Mouse (Mus musculus): ENCODE measurements around the gene Fgfr2.

Gene Fgfr2

DNA sequence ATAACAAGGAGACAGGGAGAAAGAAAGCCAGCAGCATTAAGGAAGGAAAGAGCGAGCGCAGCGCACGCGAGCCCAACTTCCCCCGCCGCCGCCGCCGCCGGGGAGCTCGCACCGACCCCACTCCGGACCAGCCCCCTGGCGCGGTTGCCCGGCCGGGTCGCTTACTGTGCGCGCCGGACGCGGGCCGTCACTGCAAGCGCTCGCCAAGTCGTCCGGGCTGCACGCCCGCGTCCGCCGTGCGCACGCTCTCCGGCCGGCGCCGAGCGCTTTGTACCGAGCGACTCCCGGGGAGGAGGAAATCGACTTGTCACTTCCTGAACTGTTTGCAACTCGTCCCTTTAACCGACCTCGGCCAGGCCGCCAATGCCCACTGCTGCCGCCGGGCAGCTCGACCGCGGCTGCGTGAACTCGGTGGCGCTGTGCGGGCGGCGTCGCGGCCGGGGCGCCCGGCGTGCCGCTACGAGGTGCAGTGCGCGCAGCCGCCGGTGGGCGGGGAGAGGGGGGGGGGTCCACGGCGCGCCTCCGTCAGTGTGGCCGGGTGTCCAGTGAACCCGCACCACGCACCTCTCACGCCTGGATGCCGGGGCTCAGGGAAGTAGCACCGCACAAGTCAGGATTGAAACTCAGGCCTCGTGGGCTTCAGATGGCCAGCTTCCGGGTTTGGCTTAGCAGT is 309.6 kb downstream of the Fgfr2 start, which contains the start of gene Fam53b:
Gene Fam53b (minus strand): TSS at position 471 of the 673 bp plus-strand sequence.
- peak; percentile 74 for DNase-seq

GRCm38 (mm10) chr7:132812619-132813415 is 310.3 kb downstream of the Fgfr2 start:
- peak; percentile 61 for DNase-seq

DNA sequence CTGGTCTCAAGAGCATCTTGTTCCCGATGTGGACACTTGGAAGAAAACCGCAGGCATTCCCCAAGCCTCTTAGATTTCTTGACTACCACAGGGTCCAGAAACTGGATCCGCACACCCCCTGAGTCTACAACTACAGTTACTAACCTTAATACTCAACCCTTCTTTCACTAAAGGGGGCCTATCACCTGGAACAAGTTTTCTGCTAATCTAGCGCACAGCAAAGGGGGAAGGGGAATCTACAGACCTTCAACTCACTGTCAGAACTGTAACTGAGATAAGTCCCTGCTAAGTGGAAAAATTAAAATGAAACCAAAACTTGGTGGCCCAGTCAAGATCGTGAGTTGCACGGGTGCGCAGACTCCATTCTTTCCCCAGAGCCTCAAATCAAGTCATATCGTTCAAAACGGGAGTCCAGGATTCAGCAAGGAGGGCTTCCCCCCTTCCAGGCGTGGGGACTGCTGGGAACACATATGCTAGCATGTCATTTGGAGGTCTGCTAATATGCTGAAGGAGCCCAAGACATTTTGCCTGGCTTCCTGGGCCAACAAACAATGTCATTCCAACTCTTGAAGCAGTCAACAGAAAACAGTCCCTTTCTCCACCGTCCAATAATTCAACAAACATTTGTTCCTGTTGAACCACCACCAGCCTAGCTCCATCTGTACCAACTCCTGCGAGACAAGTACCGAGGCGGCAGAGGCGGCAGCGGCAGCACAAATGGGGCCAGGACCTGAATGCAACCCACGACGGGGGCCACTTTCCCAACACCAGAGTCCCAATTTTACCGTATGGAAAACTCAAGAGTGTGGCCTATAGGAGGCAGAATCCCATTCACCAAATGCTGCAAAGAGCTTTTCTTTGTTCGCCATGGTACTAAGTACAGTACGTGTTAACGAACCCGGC is 311.2 kb downstream of the Fgfr2 start:
- DNase-seq: no peak

DNA sequence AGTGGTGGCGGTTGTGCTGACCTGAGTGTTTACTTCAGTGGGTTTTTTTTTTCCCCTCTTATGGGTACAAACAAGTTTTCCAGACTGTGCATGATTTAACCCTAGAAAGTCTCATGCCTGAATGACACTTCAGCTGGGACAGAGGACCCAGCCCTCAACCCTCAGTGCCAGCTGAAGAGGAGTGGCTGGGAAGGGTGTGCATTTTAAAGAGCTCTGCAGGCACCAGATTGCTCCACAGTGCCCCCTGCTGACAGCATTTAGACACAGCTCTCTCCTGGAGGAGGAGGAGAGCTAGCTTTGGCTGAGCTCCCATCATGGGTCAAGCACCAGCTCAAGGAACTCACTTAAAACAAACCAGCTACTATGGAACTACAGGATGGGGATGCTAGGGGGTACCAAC is 312.3 kb downstream of the Fgfr2 start:
- DNase-seq: peak; percentile 96

- DNase-seq: peak; percentile 63
These were observed 312.8 kb downstream of the Fgfr2 start for GRCm38 (mm10) chr7:132810368-132810767.

- no peak for DNase-seq
These were observed 313.4 kb downstream of the Fgfr2 start for GRCm38 (mm10) chr7:132809721-132810120.

GRCm38 (mm10) chr7:132808841-132809682 is 314.1 kb downstream of the Fgfr2 start:
- no peak for DNase-seq

DNA sequence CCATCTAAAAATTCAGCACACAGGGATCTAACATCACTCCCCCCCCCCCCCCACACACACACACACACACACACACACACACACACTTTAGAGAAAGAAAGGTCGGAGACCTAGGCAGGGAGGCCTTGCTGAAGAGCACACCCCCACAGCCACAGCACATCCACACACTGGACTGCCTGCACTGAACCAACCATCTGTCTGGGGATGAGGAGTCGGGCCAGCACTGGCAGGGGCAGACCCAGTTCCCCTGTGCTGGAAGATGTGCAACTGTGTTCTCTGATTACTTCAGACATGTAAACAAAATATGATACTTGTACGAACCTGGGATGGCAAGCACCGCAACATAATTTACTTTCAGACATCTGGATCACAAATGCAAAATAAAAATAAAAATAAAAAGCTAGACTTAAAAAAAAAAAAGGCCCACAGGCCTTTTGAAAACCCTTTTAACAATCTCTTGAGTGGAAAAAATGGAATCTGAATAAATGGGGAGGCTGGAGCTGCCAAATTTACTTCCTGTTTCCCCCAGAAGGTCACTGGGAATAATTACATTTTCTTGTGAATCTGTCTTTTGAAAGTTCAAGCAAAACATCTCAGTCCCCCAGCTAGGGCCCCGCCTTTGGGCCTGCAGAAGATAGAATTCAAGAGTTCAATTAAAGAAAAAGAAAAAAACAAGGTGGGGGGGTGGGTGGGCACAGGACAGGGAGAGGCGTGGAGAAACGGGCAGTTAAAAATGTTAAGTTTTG is 314.9 kb downstream of the Fgfr2 start:
- no peak for DNase-seq

DNA sequence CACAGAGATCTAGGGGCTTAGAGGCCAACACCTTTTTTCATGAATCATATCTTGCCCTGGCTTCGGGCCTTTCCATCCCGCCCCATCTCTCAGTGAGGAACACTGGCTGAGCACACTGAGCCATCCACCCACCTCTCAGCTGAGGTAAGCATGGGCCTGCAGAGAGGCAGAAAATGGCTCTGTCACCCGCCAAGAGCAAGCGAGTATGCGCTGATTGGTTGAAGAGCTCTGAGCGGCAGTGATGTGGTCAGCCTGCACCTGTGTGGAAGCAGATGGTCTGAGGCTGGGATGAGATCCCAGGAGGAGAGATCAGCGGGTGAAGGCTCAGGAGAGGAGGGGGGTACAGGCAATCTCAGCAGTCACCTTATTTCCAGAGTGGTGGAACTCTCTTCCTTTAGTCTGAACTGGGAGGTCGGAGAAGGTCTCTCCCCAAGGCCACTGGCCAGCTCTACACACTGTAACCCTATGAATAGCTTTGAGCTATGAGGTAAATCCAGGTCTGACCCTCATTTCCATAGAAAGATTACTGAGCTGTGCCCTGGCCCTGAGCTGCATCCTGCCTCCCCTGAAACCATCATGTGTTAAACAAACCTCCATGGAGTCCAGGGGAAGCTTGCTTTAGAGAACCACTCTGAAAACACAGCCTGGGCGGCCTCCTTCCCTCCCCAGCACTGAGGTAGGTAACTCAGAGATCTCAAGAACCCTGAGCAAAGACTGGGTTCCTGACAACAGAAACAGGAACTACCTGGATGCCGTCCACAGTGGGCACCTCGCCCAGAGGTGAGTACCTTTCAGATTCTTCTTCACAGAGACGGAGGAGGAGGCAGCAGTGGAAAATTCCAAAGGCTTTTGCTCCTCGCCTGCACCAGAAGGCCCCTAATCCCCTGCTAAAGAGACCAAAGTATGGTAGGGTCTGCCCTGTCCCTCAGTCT is 316.0 kb downstream of the Fgfr2 start:
- DNase-seq: peak; percentile 84

GRCm38 (mm10) chr7:132806286-132806685 is 316.9 kb downstream of the Fgfr2 start:
- DNase-seq: no peak

GRCm38 (mm10) chr7:132804951-132805350 is 318.2 kb downstream of the Fgfr2 start:
- no peak for DNase-seq

DNA sequence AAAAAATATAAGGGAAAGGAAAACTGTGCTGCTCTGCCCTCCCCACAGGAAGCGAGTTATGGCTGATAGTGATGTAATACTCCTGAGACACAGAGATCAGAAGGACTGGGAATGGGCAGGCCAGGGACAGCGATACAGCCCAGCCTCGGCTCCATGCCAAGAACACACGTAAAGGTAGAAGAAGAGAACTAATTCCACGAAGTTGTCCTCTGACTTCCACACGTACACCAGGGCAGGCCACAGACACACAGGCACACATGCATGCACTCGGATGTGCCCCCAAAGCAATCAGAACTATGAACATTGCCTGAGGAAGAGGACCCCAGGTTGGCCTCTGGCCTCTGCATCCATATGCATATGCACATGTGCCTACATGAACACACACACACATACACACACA is 318.7 kb downstream of the Fgfr2 start:
- DNase-seq: no peak

- DNase-seq: no peak
These were observed 319.2 kb downstream of the Fgfr2 start for GRCm38 (mm10) chr7:132803962-132804361.

- DNase-seq: no peak
These were observed 319.8 kb downstream of the Fgfr2 start for GRCm38 (mm10) chr7:132803336-132803735.

DNA sequence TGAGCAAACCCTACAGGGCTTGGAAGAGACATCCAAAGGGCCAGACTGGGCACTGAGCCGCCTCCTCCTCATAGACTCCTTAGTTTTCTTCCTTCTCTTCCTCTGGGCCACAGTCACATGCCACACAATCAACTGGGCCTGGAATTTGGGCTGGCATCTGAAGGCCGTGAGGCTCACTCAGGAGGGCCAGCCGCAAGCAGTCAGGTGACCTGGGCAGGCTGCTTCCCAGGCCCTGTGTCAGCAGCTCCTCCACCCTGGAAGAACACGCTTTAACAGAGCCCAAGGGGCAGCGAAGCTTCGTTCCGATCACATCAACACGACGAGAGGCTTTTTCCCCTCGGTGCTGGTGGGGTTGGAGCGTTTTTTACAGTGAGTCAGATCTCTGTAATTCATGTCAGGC is 320.5 kb downstream of the Fgfr2 start:
- no peak for DNase-seq

DNA sequence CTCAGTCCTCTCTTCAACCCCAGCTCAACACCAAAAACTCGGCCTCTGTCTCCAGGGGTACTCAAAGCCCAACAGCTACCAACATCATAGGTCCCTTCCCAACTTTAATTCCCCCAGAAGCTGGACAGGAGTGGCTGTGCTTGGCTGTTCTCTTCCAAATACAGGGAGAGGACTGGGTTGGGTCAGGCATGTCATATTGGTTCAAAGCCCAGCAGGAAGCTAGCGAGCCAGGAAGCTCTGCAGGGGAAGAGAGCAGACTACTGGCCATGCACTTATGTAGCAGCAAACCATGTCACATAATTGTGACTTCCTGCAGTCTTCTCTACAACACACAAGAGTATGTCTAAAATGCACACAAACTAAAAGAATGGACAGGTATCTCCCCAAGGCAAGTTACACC is 321.1 kb downstream of the Fgfr2 start:
- no peak for DNase-seq

DNA sequence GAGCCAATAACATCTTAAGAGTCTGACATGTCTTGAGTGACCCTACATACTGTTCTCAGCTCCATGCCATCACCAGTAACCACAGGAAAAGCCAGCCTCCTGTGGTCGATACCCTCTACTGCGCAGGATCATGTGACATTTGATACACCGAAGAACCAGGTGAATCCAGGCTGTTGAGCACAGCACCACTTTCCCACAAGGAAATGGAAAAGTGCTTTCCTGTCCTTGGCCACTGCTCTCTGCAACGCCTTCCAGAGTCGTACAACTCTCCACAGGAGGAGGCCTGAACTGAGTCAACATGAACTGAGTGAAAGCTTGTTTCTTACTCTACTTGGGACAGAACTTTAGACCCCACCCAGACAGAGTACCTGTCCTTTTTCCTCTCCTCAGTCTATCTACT is 321.6 kb downstream of the Fgfr2 start:
- no peak for DNase-seq

GRCm38 (mm10) chr7:132800868-132801267 is 322.3 kb downstream of the Fgfr2 start:
- no peak for DNase-seq

DNA sequence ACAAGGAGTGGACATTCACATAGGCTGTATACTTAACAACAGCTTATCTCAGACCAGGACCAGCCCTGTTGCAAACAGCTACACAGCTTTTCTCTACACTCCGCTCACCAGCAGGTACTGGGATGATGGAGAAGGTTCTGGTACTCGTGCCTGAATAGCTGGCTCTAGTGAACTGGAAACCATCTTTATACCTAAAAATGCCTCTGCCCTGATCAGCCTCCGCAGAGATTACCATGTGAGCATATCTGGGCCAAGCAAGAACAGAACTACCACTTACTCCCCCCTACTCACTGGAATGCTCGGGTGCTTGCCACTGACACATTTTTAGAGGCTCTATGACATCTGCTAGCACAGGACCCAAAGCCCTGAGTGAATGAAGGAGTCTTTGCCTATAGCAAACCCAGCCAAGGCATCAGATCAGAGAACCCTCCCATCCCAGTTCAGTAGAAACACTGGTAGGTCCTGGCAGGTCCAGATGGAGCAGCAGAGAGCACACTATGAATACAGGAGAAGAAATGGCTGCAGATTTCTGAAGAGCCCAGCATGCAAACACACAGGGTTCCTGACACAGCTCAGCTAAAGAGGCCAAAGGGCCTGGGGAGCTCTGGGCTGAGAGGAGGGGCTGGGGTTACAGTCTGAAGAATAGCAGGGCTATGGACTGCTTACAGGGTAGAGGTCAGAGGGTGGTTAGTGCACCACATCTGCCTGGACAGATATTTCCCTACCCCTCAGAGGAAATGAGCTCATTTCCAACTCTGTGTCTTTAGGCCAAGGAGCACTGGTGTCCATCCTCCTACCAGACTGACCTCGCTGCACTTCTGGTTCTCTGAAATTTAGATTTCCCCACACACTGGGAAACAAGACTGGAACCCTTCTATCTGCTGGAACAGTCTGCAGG is 323.8 kb downstream of the Fgfr2 start:
- no peak for DNase-seq
